Mouse (Mus musculus): Measurements from ENCODE around the gene Arap2.

- TF ChIP-seq CTCF (conservative IDR thresholded peaks at IDR 0.05; ENCODE audit: low read length) (no peak), NANOG (IDR thresholded peaks at IDR 0.05; ENCODE audit: borderline replicate concordance, low read length) (no peak), POU5F1 (IDR thresholded peaks at IDR 0.05; ENCODE audit: borderline replicate concordance, low read length) (no peak)
These were observed 129.6 kb downstream of the Arap2 start for GRCm38 (mm10) chr5:62636341-62636740.
